Mouse (Mus musculus) brain, embryonic 14.5 days (tissue): Measurements from ENCODE around the gene Syndig1.

Source experiments
- CTCF ChIP-seq: fragments of 200-500 bp; IDR thresholded peaks from 2 replicates; pipeline ENCODE4 v1.5.1; 2012; ENCODE audit warnings: inconsistent platforms, mild to moderate bottlenecking, moderate library complexity, borderline replicate concordance; ENCODE audit not compliant: insufficient read depth, insufficient read length; ENCODE audit errors: extremely low read depth
- POLR2A ChIP-seq: fragments of 200-500 bp; IDR thresholded peaks from 2 replicates; pipeline ENCODE4 v1.6.1; 2012; ENCODE audit warnings: mild to moderate bottlenecking, inconsistent platforms, borderline replicate concordance; ENCODE audit not compliant: poor library complexity, insufficient read depth, insufficient read length, severe bottlenecking; ENCODE audit errors: extremely low read depth

- TF ChIP-seq CTCF (no peak), POLR2A (no peak)
Measured at GRCm38 (mm10) chr2:149939586-149939985, 110.6 kb downstream of the Syndig1 start.
